Mouse (Mus musculus) brain, embryonic 14.5 days (tissue): ENCODE data around the gene Drc1.

Source experiments
- CTCF ChIP-seq: fragments of 200-500 bp; IDR thresholded peaks from 2 replicates; pipeline ENCODE4 v1.5.1; 2012; ENCODE audit warnings: inconsistent platforms, mild to moderate bottlenecking, moderate library complexity, borderline replicate concordance; ENCODE audit not compliant: insufficient read depth, insufficient read length; ENCODE audit errors: extremely low read depth
- POLR2A ChIP-seq: fragments of 200-500 bp; IDR thresholded peaks from 2 replicates; pipeline ENCODE4 v1.6.1; 2012; ENCODE audit warnings: mild to moderate bottlenecking, inconsistent platforms, borderline replicate concordance; ENCODE audit not compliant: poor library complexity, insufficient read depth, insufficient read length, severe bottlenecking; ENCODE audit errors: extremely low read depth

- TF ChIP-seq CTCF = no peak
- no peak for TF ChIP-seq POLR2A
Measured at GRCm38 (mm10) chr5:30367405-30367804, 86.2 kb downstream of the Drc1 start.
